18 mouse cellular contexts compared by ENCODE assay signal in the genomic region with DNA sequence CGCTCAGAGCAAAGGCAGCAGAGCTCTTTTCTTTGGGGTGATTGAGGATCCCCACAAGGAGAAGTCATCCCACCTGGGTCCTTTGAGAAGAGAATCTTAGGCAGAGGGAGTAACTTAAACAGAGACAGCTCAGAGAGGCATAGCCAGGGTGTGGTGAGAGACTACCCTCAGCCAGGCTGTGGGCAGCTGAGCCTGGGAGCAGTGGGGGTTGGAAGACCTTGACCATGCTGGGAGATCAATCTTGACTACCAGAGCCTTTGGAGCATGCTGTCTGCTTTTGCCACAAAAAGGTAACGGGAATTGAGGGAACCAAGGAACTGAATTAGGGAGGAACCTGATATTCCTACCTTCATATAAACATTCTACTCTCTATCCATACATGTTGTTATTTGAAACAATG.
"Had no signal": no experiment of that assay in that cellular context is flagged by ENCODE, and none has a peak within 500 bp of the region (broad histone marks: within the 10 kb centered on the region; RNA-seq: fewer than 3 reads in every experiment).

No protein-coding gene starts in this region.

- H3K9me3 ChIP-seq: liver, embryonic 15.5 days; lung, embryonic 15.5 days; midbrain, embryonic 15.5 days; neural tube, embryonic 12.5 days; stomach, embryonic 15.5 days had no signal

- H3K4me1 ChIP-seq: lung, embryonic 15.5 days; midbrain, embryonic 13.5 days; midbrain, embryonic 15.5 days; neural tube, embryonic 12.5 days; stomach, embryonic 15.5 days had no signal

- H3K9ac ChIP-seq: liver, embryonic 15.5 days; lung, embryonic 15.5 days; midbrain, embryonic 13.5 days; midbrain, embryonic 15.5 days; neural tube, embryonic 12.5 days; stomach, embryonic 15.5 days had no signal

- H3K36me3 ChIP-seq: liver, embryonic 15.5 days; lung, embryonic 15.5 days; midbrain, embryonic 13.5 days; midbrain, embryonic 15.5 days; neural tube, embryonic 12.5 days; stomach, embryonic 15.5 days had no signal

- H3K27ac ChIP-seq: liver, embryonic 15.5 days; lung, embryonic 15.5 days; macrophage; midbrain, embryonic 13.5 days; midbrain, embryonic 15.5 days; neural tube, embryonic 12.5 days; stomach, embryonic 15.5 days; stomach, postnatal 0 days had no signal

- H3K27me3 ChIP-seq: liver, embryonic 15.5 days; lung, embryonic 15.5 days; megakaryocyte, embryonic 14.5 days; midbrain, embryonic 13.5 days; midbrain, embryonic 15.5 days; neural tube, embryonic 12.5 days; stomach, embryonic 15.5 days had no signal

- ATAC-seq: lung, postnatal 0 days; midbrain, embryonic 13.5 days; midbrain, embryonic 15.5 days had no signal

- H3K4me2 ChIP-seq: liver, embryonic 15.5 days; lung, embryonic 15.5 days; midbrain, embryonic 11.5 days; midbrain, embryonic 13.5 days; midbrain, embryonic 15.5 days; neural tube, embryonic 12.5 days; stomach, embryonic 15.5 days had no signal

- DNase-seq: lung, adult 2 months; lung, postnatal 14 days; lung, postnatal 36 days; right cerebral cortex, postnatal 14 days; thymus, adult 2 months; thymus, postnatal 25 days; thymus, postnatal 4 days had no signal

- H3K4me3 ChIP-seq: liver, embryonic 15.5 days; lung, embryonic 15.5 days; megakaryocyte, embryonic 14.5 days; midbrain, embryonic 13.5 days; midbrain, embryonic 15.5 days; neural tube, embryonic 12.5 days; stomach, embryonic 15.5 days had no signal
